Mouse (Mus musculus) G1E-ER4 (cell line): ENCODE data around the gene Ankrd63. TPM values are rescaled to one million over a fixed set of nuclear protein-coding genes. Genes with fewer than 3 reads are reported as not detected.

Experiments used
- GATA1 ChIP-seq: IDR thresholded peaks from one replicate; pipeline ENCODE4 v1.8.0; 2012; ENCODE audit warnings: low read length, inconsistent platforms
- polyA plus RNA-seq: library from polyadenylated mRNA; stranded (reverse); fragments of >175 nt; gene quantifications from 2 replicates; pipeline ENCODE4 v1.2.3, GENCODE M21; 2012

Gene Ankrd63
- polyA plus RNA-seq, 1 experiment: not detected

DNA sequence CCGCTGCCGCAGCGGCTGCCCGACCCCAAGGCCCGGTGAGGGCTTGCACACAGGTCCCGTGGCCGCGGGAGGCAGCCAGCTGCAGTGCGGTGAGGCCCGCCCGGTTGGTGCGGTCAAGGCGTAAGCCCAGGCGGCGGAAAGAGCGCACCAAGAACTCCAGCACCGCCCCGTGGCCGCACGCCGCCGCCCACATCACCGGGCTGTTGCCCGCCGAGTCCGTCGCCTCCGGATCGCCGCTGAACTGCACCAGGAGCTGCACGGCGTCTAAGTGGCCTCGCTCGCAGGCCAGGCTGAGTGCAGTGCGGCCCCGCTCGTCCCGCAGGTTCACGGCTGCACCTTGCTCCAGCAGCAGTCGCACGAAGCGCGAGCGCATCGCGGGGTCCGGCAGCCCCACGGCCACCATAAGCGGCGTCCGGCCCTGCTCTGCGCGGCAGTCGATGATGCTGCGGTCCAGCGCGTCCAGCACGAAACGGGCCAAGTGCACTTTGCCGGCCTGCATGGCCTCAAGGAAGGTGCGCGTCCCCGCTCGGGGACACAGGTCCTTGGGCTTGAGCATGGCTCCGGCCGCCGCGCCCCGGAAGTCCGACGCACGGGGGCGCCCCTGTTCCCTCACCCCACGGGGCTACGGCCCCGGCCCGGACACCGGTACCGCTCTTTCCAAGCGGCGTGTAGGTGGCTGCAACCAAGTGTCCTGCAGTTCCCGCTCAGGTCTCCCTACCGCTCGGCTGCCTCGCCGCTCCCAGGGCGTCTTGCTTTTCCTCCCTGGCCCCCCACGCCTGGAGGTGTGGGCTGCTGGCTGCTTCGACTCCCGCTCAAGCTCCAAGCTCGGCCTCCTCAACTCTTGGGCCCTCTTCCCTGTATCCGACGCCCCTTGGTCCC lies 641 bp downstream of the Ankrd63 start:
- TF ChIP-seq GATA1: no peak

DNA sequence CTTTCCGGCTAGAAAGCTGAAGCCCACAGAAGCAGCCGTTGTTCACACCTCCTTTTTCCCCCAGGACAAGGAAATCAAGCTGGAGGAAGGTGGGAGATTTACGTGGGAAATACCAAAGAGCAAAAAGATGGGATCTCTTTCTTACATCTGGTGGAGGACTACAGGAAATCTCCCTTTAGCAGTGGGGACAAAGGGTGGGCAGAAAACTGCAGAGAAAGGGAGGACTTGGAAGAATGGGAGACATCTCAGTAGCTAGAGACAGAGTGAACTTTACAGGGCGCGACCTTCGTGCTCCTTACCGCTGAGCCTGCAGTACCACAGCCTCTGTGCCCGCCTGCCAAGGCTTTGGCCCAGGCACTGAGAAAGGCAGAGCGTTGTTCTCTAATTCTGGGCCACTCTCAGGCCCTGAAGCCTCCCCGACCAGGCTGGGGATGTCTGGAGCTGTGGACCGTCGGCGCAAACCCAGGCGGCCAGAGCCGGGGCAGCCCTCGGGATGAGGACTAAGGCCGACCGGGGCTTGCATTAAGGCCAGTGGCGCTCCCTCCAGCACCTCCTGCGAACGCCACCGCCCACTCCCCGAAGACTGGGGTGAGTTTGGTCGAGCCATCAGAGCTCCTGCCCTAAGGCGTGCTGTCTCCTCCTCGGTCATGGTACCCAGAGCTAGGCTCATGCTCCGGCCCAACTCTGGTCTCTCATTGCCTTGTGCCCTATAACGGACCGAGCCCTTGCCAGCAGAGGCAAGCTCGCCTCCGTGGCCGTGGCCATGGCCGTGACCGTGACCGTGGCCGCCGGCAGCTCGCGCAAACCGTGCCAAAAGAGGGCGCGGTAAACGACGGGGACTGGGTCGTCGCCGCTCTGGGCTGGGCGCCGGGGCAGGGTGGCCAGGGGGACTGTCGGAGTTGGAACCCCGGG lies 1.5 kb downstream of the Ankrd63 start:
- TF ChIP-seq GATA1: no peak

DNA sequence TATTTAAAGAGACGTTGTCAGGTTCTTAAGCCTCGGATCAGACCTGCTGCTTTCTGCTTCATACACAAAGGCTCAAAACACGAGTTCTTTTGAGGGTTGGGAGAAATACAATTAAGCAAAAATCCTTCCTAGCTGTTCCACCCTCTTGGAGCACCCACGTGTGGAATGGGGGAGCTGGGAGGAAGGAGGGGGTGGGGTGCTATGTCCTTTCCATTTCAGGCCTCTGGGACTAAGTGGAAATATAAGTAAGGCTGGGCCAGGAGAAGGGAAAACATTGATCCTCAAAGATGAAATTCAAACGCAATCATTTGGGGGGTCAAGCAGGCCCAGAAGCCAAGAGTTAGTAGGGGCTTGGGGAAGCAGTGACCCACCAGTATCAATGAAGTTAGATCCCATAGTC lies 2.6 kb downstream of the Ankrd63 start:
- TF ChIP-seq GATA1: no peak

DNA sequence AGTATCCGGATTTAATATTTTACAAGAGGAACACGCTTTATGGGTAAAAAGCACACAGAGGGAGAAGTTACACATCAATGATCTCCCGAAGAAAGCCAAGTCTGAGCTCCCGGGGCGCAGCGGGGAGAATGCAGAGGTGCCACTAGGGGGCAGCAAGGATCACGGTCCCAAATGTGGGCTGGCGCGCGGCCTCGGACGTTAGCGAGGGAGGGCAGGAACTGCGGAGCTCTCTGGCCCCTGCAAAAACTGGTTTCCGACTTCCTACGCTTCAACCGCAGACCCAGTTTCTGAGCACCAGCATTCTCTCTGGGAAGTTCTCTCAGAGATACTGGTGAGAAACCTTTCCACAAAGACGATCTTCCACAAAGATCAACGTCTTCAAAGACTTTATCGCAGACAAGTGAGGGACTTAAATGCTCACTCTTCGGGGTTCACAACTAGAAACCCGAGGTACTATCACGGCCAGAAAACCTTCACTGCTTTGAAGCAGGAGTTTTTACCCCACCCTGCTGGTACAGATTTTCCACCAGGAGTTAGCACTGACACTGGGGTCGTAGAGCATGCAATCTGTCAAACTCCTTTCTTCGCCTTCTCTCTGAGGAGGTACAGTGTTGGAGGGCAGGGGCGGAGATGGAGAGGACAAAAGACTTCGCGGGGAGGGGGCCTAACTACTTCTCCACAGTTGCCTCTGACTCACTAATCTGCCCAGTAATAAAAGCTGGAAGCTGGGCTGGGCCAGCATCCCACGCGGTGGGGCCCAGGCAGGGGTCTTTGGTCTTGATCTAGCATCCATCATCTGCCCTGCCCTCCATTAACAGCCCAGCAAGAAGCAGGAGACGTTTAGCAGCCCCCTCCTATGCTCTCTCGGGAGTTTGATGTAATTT lies 3.3 kb downstream of the Ankrd63 start:
- TF ChIP-seq GATA1: no peak

DNA sequence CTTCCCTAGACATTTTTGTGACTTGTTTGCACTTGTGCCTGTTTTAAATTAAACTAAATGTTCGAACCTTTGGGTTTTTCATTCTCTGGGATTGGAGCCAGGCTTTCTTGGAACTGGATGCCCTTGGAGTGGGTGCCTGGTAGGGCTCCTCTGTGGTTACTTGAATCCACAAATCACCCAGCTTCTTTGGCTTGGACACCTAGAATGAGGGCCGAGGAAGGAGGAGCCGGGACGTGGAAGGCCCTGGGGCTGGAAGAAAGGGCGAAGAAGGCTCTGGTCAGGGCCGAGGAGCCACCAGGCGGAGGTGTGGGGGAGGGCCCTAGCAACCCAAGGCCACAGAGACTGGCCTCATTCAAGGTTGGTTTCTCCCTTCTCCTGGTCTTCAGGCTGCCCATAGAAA lies 5.8 kb downstream of the Ankrd63 start:
- TF ChIP-seq GATA1: no peak

DNA sequence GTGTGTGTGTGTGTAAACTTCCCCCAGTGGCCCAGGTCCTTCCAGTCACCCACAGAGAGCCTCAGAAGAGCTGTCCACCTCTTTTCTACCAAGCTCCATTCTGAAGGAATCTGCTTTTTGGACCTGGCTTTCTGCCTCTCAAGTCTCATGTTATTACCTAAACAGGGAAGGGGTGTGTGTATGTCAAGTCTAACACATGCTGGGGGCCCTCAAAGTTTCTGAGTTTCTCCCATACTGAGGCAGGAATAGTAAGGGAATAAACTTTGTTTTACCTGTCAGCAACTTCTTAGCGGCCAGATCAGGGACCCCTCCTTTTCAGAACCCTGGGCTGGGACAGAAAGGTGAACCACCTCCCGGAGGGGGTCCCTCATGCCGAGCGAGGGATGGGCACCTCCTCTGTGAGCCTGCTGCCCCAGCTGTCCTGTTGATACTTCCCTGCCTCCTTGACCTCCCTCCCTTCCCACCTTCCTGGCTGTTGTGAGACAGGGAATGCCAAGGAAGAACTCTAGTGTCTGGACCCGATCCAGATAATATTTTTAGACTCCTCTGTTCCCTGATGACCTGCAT lies 6.4 kb downstream of the Ankrd63 start:
- no peak for TF ChIP-seq GATA1

DNA sequence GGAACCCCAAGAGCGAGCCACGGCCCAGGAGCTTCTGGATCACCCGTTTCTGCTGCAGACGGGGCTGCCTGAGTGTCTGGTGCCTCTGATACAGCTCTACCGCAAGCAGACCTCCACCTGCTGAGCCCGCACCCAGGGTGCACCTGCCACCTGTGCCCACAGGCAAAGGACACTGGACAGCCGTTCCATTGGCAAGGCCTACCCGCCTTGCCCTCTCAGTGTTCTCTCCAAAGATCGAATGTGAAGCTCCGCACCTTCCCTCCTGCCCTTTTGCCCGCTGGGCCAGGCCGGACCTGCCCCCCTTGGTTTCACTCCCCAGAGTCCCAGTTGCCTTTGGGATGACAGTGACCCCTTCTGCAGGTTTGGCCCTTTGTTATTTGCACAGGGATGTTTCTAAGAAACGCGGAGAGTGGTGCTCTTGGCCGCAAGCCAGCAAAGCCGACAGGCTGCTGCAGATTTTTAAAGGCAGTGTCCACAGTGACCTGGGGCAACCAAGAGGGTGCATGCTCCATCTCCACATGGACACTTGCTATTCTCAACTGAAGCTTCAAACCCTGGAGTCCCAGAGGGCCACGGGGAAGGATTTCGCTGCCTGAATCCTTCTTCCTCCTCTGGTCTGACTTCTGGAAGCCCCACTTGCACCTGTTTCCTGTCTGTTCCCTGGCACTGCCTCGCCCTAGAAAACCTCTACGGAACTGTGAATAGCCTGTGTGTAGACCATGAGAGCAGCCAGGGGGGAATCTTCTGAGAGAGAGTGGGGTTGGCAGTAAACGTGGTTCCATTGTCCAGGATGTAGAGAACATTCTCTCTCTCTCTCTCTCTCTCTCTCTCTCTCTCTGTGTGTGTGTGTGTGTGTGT lies 7.1 kb downstream of the Ankrd63 start:
- no peak for TF ChIP-seq GATA1

DNA sequence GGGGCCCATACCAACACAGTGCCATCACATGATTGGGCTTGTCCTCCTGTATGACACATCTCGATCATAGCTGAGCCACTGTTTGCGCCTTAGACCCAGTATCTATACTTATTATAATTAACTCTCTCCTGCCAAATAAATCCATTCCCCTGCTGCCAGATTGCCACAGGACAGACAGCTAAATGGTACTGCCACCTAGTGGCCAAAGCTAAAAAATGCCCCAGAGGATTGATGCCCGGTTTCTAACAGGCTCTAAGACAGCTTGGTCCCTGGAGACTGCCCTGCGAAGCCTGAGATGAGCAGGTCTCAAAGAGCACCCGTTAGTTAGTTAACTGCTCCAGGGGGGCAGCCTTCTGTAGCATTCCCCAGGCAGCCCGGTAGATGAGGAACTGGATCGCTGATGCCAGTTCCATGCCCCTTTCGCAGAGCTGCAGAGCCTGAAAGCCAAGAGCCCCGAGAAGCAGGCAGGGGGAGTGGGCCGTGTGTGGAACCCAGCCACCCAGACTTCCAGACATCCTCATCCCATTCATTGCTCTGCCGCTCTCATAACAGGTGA lies 8.0 kb downstream of the Ankrd63 start:
- TF ChIP-seq GATA1: no peak

DNA sequence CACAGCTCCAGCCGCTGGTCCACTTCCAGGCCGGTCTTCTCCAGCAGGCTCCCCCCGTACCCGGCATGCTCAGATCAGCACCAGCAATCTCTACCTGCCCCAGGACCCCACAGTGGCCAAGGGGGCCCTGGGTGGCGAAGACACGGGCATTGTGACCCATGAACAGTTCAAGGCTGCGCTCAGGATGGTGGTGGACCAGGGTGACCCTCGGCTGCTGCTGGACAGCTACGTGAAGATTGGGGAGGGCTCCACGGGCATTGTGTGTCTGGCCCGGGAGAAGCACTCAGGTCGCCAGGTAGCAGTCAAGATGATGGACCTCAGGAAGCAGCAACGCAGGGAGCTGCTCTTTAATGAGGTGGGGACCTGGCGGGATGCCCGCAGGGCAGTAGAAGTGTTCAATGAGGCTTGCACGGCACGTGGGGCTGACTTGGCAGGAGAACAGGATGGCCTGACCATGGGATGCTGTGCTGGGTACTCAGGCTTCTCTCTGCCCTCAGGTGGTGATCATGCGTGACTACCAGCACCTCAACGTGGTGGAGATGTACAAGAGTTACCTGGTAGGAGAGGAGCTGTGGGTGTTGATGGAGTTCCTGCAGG lies 10.3 kb downstream of the Ankrd63 start:
- TF ChIP-seq GATA1: no peak

DNA sequence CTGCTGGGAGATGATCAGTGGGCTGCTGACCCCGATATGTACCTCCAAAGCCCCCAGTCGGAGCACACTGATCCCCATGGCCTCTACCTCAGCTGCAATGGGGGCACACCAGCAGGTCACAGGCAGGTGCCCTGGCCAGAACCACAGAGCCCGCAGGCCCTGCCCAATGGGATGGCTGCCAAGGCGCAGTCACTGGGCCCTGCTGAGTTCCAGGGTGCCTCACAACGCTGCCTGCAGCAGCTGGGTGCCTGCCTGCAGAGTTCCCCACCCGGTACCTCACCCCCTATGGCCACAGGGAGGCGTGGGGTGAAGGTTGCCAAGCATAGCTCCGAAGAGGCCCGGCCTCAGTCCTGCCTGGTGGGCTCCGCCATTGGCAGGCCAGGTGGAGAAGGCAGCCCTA lies 13.9 kb downstream of the Ankrd63 start:
- no peak for TF ChIP-seq GATA1

DNA sequence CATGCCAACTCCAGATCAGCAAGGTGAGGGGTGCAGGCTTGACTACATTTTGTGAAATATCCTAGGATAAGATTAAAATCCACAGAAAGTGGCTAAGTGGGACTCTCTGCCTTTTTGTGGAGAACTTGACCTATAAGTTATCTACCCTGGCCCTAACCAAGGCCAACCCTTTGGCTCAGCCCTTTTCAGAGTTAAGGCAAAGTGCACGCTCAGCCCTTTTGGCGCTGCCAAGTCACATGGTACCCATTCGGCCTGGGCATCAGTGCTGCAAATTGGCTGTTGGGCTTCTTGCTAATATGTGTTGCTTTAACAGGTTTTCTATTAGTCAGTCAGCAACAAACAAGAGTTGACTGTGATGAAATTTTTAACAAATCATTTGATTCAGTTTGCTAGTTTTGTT lies 16.0 kb downstream of the Ankrd63 start:
- no peak for TF ChIP-seq GATA1

DNA sequence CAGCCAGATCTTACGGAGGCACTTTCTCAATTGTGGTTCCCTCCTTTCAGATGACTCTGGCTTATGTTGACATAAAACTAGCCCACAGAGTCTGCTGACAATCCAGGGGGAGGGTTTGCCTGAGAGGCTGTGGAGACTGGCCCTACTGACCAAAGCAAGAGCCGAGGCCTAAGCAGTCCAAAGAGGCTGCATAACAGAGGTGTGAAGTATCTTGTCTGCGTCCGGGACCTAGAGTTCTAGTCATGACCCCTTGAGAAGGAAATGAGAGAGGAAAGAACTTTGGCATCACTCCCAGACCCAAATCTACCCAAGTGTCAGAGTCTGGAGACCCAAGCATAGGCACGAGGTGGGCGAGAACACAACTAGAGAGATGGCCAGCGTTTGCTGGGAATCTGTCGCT lies 17.1 kb downstream of the Ankrd63 start:
- TF ChIP-seq GATA1: no peak

DNA sequence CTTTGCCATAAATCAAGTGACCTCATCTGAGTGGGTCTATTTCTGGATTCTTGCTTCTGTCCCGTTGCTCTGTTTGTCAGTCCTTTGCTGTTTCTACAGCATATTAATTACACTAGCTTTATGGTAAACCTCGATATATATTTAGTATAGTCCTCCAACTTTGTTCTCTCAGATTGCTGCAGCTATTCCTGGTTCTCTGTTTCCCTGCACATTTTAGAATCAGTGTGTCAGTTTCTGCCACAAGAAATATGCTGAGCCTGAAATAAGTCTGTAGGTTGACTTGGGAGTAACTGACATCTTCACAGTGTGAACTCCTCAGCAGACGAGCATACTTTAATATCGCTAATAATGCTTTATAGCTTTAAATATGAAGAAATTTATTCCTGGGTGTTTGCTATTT lies 18.7 kb downstream of the Ankrd63 start:
- no peak for TF ChIP-seq GATA1
